Mouse (Mus musculus): ENCODE data around the gene Insl6. TPM values are rescaled to one million over a fixed set of nuclear protein-coding genes. Genes with fewer than 3 reads are reported as not detected.

Insl6 gene
- polyA plus RNA-seq, 1 experiment: 16.7 TPM

DNA sequence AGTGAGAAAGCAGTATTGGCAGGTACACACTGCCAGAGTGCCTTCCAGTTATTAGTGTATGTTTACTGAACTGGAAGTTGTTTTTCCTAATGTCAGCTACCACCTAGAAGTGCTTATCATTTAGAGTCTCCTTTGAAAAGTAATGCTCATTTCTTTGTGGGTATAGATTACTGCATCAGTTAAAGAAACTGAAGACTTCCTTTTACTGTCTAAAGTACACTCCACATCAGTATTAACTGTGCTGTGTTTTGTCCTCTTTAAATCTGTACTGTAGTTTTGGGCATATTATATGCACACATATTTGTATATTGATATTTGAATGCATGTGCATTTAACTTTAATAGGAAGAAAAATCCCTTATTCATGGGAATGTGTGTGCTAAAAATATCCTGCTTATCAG lies 29.0 kb downstream of the Insl6 start:
- Histone ChIP-seq H3K27ac (ENCODE audit: insufficient read depth, low read depth, low read length) (no peak overlapping the region), H3K4me3 (ENCODE audit: insufficient read depth, low read length) (no peak overlapping the region), H3K4me1 (ENCODE audit: control insufficient read depth, insufficient read depth, low read length) (peaks cover 2% of the 10 kb centered on the region; the same call in 1 of the 2 replicates)
- TF ChIP-seq POLR2A (IDR thresholded peaks at IDR 0.05; ENCODE audit: borderline replicate concordance, low read depth, low read length) (no peak), CTCF (IDR thresholded peaks at IDR 0.05; ENCODE audit: low read depth, low read length) (no peak)

DNA sequence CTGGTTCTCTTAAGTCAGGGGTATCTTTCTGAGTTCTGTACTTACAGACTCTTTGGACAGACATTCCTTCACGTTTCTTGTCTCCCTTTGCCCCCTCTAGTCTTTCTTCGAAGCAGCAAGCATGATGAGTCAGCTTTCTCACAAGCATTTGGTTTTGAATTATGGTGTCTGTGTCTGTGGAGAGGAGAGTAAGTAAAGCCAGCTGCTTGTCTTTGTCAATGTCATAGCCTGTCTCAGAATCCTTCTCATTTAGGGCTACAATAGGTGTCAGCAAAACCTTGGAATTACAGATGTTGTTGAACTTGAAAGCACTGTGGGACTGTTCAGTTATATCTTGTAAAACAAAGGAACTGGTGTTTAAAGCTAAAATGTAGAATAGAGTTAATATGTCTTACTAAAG lies 30.4 kb downstream of the Insl6 start:
- Histone ChIP-seq H3K27ac (ENCODE audit: insufficient read depth, low read depth, low read length) (no peak overlapping the region), H3K4me1 (ENCODE audit: control insufficient read depth, insufficient read depth, low read length) (peaks cover 2% of the 10 kb centered on the region; the same call in 1 of the 2 replicates), H3K4me3 (ENCODE audit: insufficient read depth, low read length) (no peak overlapping the region)
- TF ChIP-seq POLR2A (IDR thresholded peaks at IDR 0.05; ENCODE audit: borderline replicate concordance, low read depth, low read length): no peak
- no peak for TF ChIP-seq CTCF (IDR thresholded peaks at IDR 0.05; ENCODE audit: low read depth, low read length)

DNA sequence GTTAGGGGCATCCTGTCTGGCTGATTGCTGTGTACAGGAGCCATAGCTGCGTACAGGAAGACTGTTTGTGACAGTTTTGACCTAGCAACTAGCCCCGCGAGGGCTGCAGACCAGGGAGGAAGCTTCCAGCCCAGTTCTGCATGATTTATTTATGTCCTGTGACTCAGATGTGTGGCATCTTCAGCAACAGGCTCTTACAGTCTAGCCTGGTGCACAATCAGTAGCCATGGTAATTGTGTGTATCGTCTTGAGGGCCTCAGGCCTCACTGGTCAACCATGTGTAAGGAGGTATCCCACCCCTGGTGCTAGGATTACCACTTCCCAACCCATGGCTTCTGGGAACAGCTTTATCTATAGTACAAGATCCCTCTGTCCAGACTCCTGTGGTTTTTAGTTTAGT lies 32.6 kb downstream of the Insl6 start:
- Histone ChIP-seq H3K4me3 (ENCODE audit: insufficient read depth, low read length) (no peak overlapping the region), H3K27ac (ENCODE audit: insufficient read depth, low read depth, low read length) (no peak overlapping the region), H3K4me1 (ENCODE audit: control insufficient read depth, insufficient read depth, low read length) (peaks cover 2% of the 10 kb centered on the region; the same call in 1 of the 2 replicates)
- TF ChIP-seq POLR2A (IDR thresholded peaks at IDR 0.05; ENCODE audit: borderline replicate concordance, low read depth, low read length): no peak
- no peak for TF ChIP-seq CTCF (IDR thresholded peaks at IDR 0.05; ENCODE audit: low read depth, low read length)

DNA sequence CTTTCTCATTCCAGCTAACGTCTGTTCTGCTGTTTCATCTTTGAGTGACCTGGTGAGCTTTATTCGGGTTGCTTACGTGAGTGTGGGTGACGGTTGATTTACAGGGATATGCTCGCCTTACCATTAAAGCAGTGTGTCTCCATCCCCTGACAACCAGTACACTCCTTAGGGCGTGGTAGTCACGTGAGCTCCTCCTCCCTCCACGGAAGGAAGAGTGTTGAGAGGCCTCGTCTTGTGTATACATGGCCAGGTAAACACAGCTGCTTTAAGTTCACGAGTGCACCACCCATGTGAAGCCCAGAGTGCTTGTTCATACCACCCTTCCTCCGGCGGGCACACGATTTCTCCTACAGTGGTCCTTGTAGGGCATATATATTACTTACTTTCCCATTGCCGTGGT lies 33.6 kb downstream of the Insl6 start:
- Histone ChIP-seq H3K4me3 (ENCODE audit: insufficient read depth, low read length) (no peak overlapping the region), H3K27ac (ENCODE audit: insufficient read depth, low read depth, low read length) (no peak overlapping the region), H3K4me1 (ENCODE audit: control insufficient read depth, insufficient read depth, low read length) (no peaks in the 10 kb centered on the region)
- TF ChIP-seq POLR2A (IDR thresholded peaks at IDR 0.05; ENCODE audit: borderline replicate concordance, low read depth, low read length): no peak
- no peak for TF ChIP-seq CTCF (IDR thresholded peaks at IDR 0.05; ENCODE audit: low read depth, low read length)

DNA sequence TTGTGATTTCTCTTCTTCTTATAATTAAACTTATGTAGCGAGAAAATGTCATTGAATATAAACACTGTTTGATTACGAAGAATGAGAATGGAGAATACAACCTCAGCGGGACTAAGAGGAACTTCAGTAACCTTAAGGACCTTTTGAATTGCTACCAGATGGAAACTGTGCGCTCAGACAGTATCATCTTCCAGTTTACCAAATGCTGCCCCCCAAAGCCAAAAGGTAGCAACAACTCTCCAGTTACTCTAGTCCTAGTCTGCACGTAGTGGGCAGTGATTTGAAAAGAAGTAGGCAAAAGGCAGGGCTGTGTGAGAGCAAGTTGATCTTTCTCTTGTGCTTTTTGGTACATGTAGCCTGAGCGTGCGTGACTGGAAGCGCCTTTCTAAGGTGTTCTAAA lies 37.3 kb downstream of the Insl6 start:
- Histone ChIP-seq H3K4me3 (ENCODE audit: insufficient read depth, low read length) (no peak overlapping the region), H3K27ac (ENCODE audit: insufficient read depth, low read depth, low read length) (no peak overlapping the region), H3K4me1 (ENCODE audit: control insufficient read depth, insufficient read depth, low read length) (no peaks in the 10 kb centered on the region)
- TF ChIP-seq CTCF (IDR thresholded peaks at IDR 0.05; ENCODE audit: low read depth, low read length) (no peak), POLR2A (IDR thresholded peaks at IDR 0.05; ENCODE audit: borderline replicate concordance, low read depth, low read length) (no peak)

DNA sequence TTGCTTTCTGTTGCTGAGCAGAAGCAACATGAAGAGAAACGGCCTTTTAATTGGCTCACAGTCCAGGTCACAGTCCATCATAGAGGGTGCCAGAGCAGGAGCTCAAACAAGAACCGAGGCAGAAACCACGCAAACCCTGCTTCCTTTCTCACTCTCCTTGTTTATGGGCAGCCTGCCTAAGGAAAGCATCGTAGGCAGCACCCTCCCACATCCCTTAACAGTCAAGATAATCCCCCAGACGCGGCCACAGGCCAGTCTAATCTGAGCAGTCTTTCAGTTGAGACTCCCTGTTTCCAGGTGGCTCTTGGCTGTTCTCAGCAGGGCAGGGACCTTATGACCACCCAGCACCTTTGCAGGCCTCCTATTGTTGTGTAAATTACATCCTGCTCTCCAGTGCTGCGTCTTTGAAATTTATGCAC lies 39.7 kb downstream of the Insl6 start:
- no peaks in the 10 kb centered on the region for H3K4me1 ChIP-seq (ENCODE audit: control insufficient read depth, insufficient read depth, low read length)
- no peak overlapping the region for H3K27ac ChIP-seq (ENCODE audit: insufficient read depth, low read depth, low read length)
- TF ChIP-seq CTCF (IDR thresholded peaks at IDR 0.05; ENCODE audit: low read depth, low read length) (no peak), POLR2A (IDR thresholded peaks at IDR 0.05; ENCODE audit: borderline replicate concordance, low read depth, low read length) (no peak)
- H3K4me3 ChIP-seq (ENCODE audit: insufficient read depth, low read length): no peak overlapping the region

DNA sequence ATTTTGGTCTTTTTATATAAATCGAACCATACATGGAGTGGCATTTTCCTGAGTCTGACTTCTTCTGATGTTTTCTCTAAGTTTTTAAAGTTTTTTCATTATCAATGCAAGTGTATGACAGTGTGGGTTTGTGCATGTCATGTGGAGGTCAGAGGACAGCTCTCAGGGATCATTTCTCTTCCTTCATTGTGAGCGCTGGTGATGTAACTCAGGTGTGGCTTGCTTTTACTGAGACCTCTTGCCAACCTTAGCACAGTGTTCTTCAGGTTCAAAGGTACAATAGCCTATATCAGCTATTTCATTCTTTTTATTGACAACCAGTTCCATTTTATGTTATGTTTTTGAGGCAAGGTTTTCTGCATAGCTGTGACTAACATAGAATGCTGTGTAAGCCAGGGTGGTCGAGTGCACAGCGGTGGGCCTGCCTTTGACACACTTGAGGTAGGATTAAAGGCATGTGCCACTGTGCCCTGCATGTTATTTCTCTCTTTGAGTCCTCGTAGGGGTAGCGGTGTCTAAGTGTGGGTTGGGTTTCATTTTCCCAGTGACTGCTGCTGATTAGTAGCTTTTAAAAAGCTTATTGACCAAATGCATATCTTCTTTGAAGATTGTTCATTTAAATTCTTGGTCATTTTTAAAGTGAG lies 46.1 kb downstream of the Insl6 start:
- no peak overlapping the region for H3K27ac ChIP-seq (ENCODE audit: insufficient read depth, low read depth, low read length)

DNA sequence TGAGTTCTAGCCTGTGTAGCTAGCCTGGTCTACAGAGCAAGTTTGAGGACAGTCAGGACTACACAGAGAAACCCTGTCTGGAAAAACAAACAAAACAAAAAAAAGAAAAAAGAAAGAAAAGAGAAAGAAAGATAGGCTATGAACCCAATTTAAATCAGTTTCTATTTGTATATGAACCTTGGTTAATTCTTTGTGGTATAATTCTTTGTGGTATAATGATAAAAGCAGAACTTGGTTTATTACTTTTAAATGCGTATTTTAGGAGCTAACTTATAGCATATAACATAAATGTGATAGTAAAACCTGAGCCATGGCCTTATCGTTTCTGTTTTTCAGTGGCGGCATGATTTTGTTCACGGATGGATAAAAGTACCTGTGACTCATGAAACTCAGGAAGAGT lies 48.7 kb downstream of the Insl6 start:
- no peaks in the 10 kb centered on the region for H3K4me1 ChIP-seq (ENCODE audit: control insufficient read depth, insufficient read depth, low read length)
- H3K4me3 ChIP-seq (ENCODE audit: insufficient read depth, low read length): no peak overlapping the region
- TF ChIP-seq CTCF (IDR thresholded peaks at IDR 0.05; ENCODE audit: low read depth, low read length) (no peak), POLR2A (IDR thresholded peaks at IDR 0.05; ENCODE audit: borderline replicate concordance, low read depth, low read length) (no peak)
- H3K27ac ChIP-seq (ENCODE audit: insufficient read depth, low read depth, low read length): no peak overlapping the region

More for the DNA sequence above, 46.1 kb downstream of the Insl6 start:
- TF ChIP-seq POLR2A (IDR thresholded peaks at IDR 0.05; ENCODE audit: borderline replicate concordance, low read depth, low read length) (no peak), CTCF (IDR thresholded peaks at IDR 0.05; ENCODE audit: low read depth, low read length) (no peak)
- Histone ChIP-seq H3K4me1 (ENCODE audit: control insufficient read depth, insufficient read depth, low read length) (no peaks in the 10 kb centered on the region), H3K4me3 (ENCODE audit: insufficient read depth, low read length) (no peak overlapping the region)

DNA sequence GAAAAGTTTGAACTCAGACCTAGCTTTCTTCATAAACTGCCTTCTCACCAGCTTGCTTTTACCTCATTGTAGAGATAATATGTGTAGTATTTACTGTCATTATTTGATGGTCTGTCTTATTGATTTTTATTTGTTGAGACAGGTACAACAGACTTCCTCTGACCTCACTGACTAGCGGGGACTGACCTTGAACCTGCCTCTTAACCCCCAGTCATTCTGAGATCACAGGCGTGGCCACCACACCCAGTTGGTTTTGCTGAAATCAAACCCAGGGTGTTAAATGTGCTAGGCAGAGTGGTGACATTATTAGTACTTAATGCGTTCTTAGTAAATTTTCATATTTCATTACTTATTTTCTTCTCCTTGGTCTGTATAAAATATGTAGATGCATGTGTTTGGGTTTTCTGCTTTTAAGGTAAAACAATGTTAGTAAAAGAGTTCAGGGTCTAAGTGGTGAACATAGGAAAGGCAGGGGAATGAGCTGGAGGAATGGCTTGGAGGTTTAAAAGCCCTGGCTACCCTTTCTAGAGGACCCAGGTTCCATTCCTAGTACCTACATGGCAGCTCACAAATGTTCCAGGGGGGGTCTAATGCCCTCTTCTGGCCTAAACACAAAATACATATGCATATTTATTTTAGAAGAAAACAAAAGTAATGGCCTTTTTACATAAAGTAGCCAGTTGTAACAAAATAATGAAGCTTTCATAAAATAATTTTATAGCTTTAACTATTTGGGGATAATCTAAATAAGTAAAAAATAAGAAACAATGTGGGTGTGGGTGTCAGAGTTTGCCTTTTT lies 52.9 kb downstream of the Insl6 start:
- Histone ChIP-seq H3K4me3 (ENCODE audit: insufficient read depth, low read length) (no peak overlapping the region), H3K4me1 (ENCODE audit: control insufficient read depth, insufficient read depth, low read length) (no peaks in the 10 kb centered on the region), H3K27ac (ENCODE audit: insufficient read depth, low read depth, low read length) (no peak overlapping the region)
- TF ChIP-seq CTCF (IDR thresholded peaks at IDR 0.05; ENCODE audit: low read depth, low read length) (no peak), POLR2A (IDR thresholded peaks at IDR 0.05; ENCODE audit: borderline replicate concordance, low read depth, low read length) (no peak)

Other genes starting within 250 kb of the Insl6 start
- 3.4 and 3.9 TPM in 2 replicates for gene Rcl1, start 224.0 kb downstream of the Insl6 start, polyA plus RNA-seq (2012; ENCODE audit: insufficient read depth, insufficient read length, missing spikeins)
- gene Jak2, start 73.5 kb downstream of the Insl6 start, polyA plus RNA-seq (2012; ENCODE audit: insufficient read depth, insufficient read length, missing spikeins): 22.3 and 24.7 TPM in 2 replicates
- gene Rln1, start 9.3 kb upstream of the Insl6 start, polyA plus RNA-seq (2012; ENCODE audit: insufficient read depth, insufficient read length, missing spikeins): not detected in 2 replicates
- 181 and 239 TPM in 2 replicates for gene Plgrkt, start 42.0 kb upstream of the Insl6 start, polyA plus RNA-seq (2012; ENCODE audit: insufficient read depth, insufficient read length, missing spikeins)
- 42.7 and 44.7 TPM in 2 replicates for gene Cd274, start 42.1 kb upstream of the Insl6 start, polyA plus RNA-seq (2012; ENCODE audit: insufficient read depth, insufficient read length, missing spikeins)
- gene Pdcd1lg2, start 85.6 kb upstream of the Insl6 start, polyA plus RNA-seq (2012; ENCODE audit: insufficient read depth, insufficient read length, missing spikeins): 1.6 and 1.8 TPM in 2 replicates
- gene Ric1, start 196.9 kb upstream of the Insl6 start, polyA plus RNA-seq (2012; ENCODE audit: insufficient read depth, insufficient read length, missing spikeins): 22.5 and 23.1 TPM in 2 replicates

Data from bone marrow macrophage, adult 2 months (primary cell).